Mouse (Mus musculus) neural tube, embryonic 11.5 days (tissue): ENCODE results near the gene Cdc26. TPM values are rescaled to one million over a fixed set of nuclear protein-coding genes. Genes with fewer than 3 reads are reported as not detected.

Experiments
- ATAC-seq: fragments of 200-750 bp; cut with Nextera tagmentation; 2 replicates; pipeline ENCODE4 v1.8.0; 2017; ENCODE audit warnings: moderate number of reproducible peaks, mild to moderate bottlenecking, moderate TSS enrichment, moderate library complexity; ENCODE audit not compliant: insufficient read depth, low FRiP score, low TSS enrichment
- DNase-seq: peaks from one replicate; pipeline ENCODE4 v3.0.0-alpha.2; 2015; ENCODE audit warnings: low spot score
- H3K27ac ChIP-seq: fragments of 300-500 bp; sonication (generic); 2 replicates; pipeline ENCODE4 v1.5.1; 2014; ENCODE audit warnings: low read depth, mild to moderate bottlenecking, low read length
- H3K27me3 ChIP-seq: fragments of 300-500 bp; sonication (generic); 2 replicates; pipeline ENCODE4 v1.6.1; 2014; ENCODE audit warnings: mild to moderate bottlenecking, low read length, mixed read lengths; ENCODE audit not compliant: control insufficient read depth, insufficient read depth
- H3K36me3 ChIP-seq: fragments of 300-500 bp; sonication (generic); 2 replicates; pipeline ENCODE4 v1.6.1; 2014; ENCODE audit warnings: mild to moderate bottlenecking, low read length, moderate library complexity, mixed read lengths; ENCODE audit not compliant: control insufficient read depth, insufficient read depth
- H3K4me1 ChIP-seq: fragments of 300-500 bp; sonication (generic); 2 replicates; pipeline ENCODE4 v1.6.1; 2014; ENCODE audit warnings: low read length, mixed read lengths; ENCODE audit not compliant: control insufficient read depth, insufficient read depth
- H3K4me2 ChIP-seq: fragments of 300-500 bp; sonication (generic); 2 replicates; pipeline ENCODE4 v1.6.1; 2014; ENCODE audit warnings: low read depth, mild to moderate bottlenecking, moderate library complexity
- H3K4me3 ChIP-seq: fragments of 300-500 bp; sonication (generic); 2 replicates; pipeline ENCODE4 v1.5.1; 2014; ENCODE audit warnings: low read depth, low read length
- H3K9ac ChIP-seq: fragments of 300-500 bp; sonication (generic); 2 replicates; pipeline ENCODE4 v1.6.1; 2014; ENCODE audit warnings: mild to moderate bottlenecking, low read length
- H3K9me3 ChIP-seq: fragments of 300-500 bp; sonication (generic); 2 replicates; pipeline ENCODE4 v1.6.1; 2016; ENCODE audit warnings: low read length; ENCODE audit not compliant: control insufficient read depth
- WGBS: fragments of 180-500 bp; shearing (Covaris S2); extraction: QIAGEN DNeasy Blood & Tissue Kit; methylation state at CpG from one replicate; pipeline ENCODE4 v1.1.7; 2014; 5-methylcytosine and 5-hydroxymethylcytosine counted together
- polyA plus RNA-seq: library from polyadenylated mRNA; unstranded; fragments of >200 nt; fragmentation: Nextera tagmentation; extraction: Ambion mirVana; gene quantifications from 2 replicates; pipeline ENCODE4 v1.2.1, GENCODE M21; 2014

The Cdc26 gene
- polyA plus RNA-seq, 1 experiment from 2014 or later, result 161 TPM

GRCm38 (mm10) chr4:62393459-62393858 is 15.0 kb downstream of the Cdc26 start:
- H3K4me2 ChIP-seq, result no peak overlapping the region
- DNase-seq, result peak; percentile 22
- WGBS, result 36% methylated on average over 6 of the region's 6 CpGs
- peak; percentile 61; the same call in 1 of the 2 replicates for ATAC-seq
- no peak overlapping the region for H3K9ac ChIP-seq
- peaks cover 2% of the 10 kb centered on the region; the same call in 1 of the 2 replicates for H3K36me3 ChIP-seq
- H3K27ac ChIP-seq, result no peak overlapping the region
- H3K27me3 ChIP-seq, result no peaks in the 10 kb centered on the region
- H3K4me1 ChIP-seq, result no peaks in the 10 kb centered on the region
- no peak overlapping the region for H3K4me3 ChIP-seq
- no peaks in the 10 kb centered on the region for H3K9me3 ChIP-seq

- H3K36me3 ChIP-seq, result peaks cover 3% of the 10 kb centered on the region; the same call in 1 of the 2 replicates
- DNase-seq (no peak), ATAC-seq (0 out of 2 replicates have a peak, but pooled peaks have one; percentile 35)
- H3K27ac ChIP-seq, result no peak overlapping the region
- no peak overlapping the region for H3K9ac ChIP-seq
- WGBS, result 91% methylated on average over 7 of the region's 7 CpGs
- H3K4me2 ChIP-seq, result no peak overlapping the region
- H3K4me1 ChIP-seq, result no peaks in the 10 kb centered on the region
- H3K27me3 ChIP-seq, result no peaks in the 10 kb centered on the region
- no peak overlapping the region for H3K4me3 ChIP-seq
- H3K9me3 ChIP-seq, result no peaks in the 10 kb centered on the region
Observed at GRCm38 (mm10) chr4:62391892-62392291, 16.6 kb downstream of the Cdc26 start.

- Histone ChIP-seq H3K27ac (no peak overlapping the region), H3K4me2 (no peak overlapping the region), H3K9me3 (no peaks in the 10 kb centered on the region), H3K4me1 (no peaks in the 10 kb centered on the region), H3K4me3 (no peak overlapping the region), H3K27me3 (no peaks in the 10 kb centered on the region), H3K36me3 (peaks cover 3% of the 10 kb centered on the region; the same call in 1 of the 2 replicates), H3K9ac (no peak overlapping the region)
- 91% methylated on average over 5 of the region's 5 CpGs for WGBS
- no peak for DNase-seq
- ATAC-seq, result no peak
Observed at GRCm38 (mm10) chr4:62389592-62390512, 18.6 kb downstream of the Cdc26 start.

- DNase-seq (no peak), ATAC-seq (no peak)
- Histone ChIP-seq H3K4me2 (no peak overlapping the region), H3K36me3 (peaks cover 3% of the 10 kb centered on the region; the same call in 1 of the 2 replicates), H3K27ac (no peak overlapping the region), H3K9me3 (no peaks in the 10 kb centered on the region), H3K9ac (no peak overlapping the region), H3K27me3 (no peaks in the 10 kb centered on the region), H3K4me3 (no peak overlapping the region), H3K4me1 (no peaks in the 10 kb centered on the region)
- WGBS, result 86% methylated on average over 7 of the region's 7 CpGs
Observed at GRCm38 (mm10) chr4:62385439-62385838, 23.0 kb downstream of the Cdc26 start.

GRCm38 (mm10) chr4:62384159-62384558 is 24.3 kb downstream of the Cdc26 start:
- peaks cover 3% of the 10 kb centered on the region; the same call in 1 of the 2 replicates for H3K36me3 ChIP-seq

GRCm38 (mm10) chr4:62383752-62384151 is 24.7 kb downstream of the Cdc26 start:
- WGBS, result 88% methylated on average over 7 of the region's 7 CpGs
- no peak overlapping the region for H3K27ac ChIP-seq
- ATAC-seq, result no peak

More at GRCm38 (mm10) chr4:62384159-62384558, 24.3 kb downstream of the Cdc26 start:
- Histone ChIP-seq H3K4me2 (no peak overlapping the region), H3K4me1 (no peaks in the 10 kb centered on the region), H3K9ac (no peak overlapping the region), H3K27me3 (no peaks in the 10 kb centered on the region), H3K9me3 (no peaks in the 10 kb centered on the region), H3K4me3 (no peak overlapping the region), H3K27ac (no peak overlapping the region)
- ATAC-seq (no peak), DNase-seq (no peak)
- 93% methylated on average over 1 of the region's 1 CpGs for WGBS

GRCm38 (mm10) chr4:62383207-62383606 is 25.2 kb downstream of the Cdc26 start:
- H3K4me2 ChIP-seq, result no peak overlapping the region
- H3K4me1 ChIP-seq, result no peaks in the 10 kb centered on the region
- ATAC-seq, result no peak
- H3K9ac ChIP-seq, result no peak overlapping the region
- H3K9me3 ChIP-seq, result no peaks in the 10 kb centered on the region
- DNase-seq, result no peak
- no peak overlapping the region for H3K4me3 ChIP-seq
- no peaks in the 10 kb centered on the region for H3K36me3 ChIP-seq
- H3K27me3 ChIP-seq, result no peaks in the 10 kb centered on the region
- no peak overlapping the region for H3K27ac ChIP-seq
- WGBS, result 95% methylated on average over 6 of the region's 6 CpGs

More at GRCm38 (mm10) chr4:62383752-62384151, 24.7 kb downstream of the Cdc26 start:
- peaks cover 3% of the 10 kb centered on the region; the same call in 1 of the 2 replicates for H3K36me3 ChIP-seq
- no peak overlapping the region for H3K4me2 ChIP-seq
- no peaks in the 10 kb centered on the region for H3K27me3 ChIP-seq
- no peak for DNase-seq
- no peaks in the 10 kb centered on the region for H3K9me3 ChIP-seq
- H3K4me3 ChIP-seq, result no peak overlapping the region
- no peak overlapping the region for H3K9ac ChIP-seq
- H3K4me1 ChIP-seq, result no peaks in the 10 kb centered on the region

DNA sequence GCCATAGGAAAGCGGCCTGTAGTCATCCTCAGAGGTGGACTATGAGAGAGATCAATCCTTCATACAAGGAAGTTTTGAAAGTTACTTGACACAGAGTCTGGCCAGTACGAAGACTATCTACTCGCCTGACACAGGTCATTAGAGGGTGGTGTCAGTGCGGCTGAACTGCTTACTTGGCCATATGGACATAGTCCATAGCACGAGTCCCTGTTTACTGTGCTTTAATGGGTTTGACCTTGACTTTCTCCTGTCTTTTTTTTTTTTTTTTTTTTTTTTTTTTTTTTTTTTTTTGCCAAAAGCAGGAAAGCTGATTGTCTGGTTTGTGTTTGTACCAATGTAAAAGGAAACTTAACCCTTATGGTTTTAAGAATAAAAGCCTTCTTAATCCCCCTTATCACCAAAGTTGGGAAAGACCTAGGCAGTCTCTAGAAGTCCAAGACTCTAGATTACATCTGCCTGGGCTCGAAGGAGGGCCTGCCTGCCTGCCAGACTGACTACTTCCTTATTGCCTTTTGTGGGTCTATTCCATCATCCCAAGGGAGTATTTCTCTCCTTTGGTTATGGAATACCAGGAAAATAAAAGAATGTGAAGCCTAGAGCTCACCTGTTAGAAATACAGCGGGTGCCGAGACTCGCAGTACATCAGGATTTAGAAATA is 28.6 kb downstream of the Cdc26 start:
- Histone ChIP-seq H3K9ac (no peak overlapping the region), H3K27me3 (no peaks in the 10 kb centered on the region), H3K4me1 (no peaks in the 10 kb centered on the region), H3K36me3 (no peaks in the 10 kb centered on the region), H3K4me3 (no peak overlapping the region), H3K9me3 (no peaks in the 10 kb centered on the region), H3K4me2 (no peak overlapping the region), H3K27ac (no peak overlapping the region)
- DNase-seq (no peak), ATAC-seq (no peak)
- 90% methylated on average over 9 of the region's 9 CpGs for WGBS
